Mouse (Mus musculus) heart, adult 18-20 months (tissue): ENCODE data around the gene Zfhx3. TPM values are rescaled to one million over a fixed set of nuclear protein-coding genes. Genes with fewer than 3 reads are reported as not detected.

Experiments used
- DNase-seq, 2 experiments: peaks; one replicate each; pipeline ENCODE4 v3.0.0; 2021 to 2022; ENCODE audit warnings: mixed read lengths in 1 of 2
- total RNA-seq, 2 experiments: library from RNA; stranded (reverse); gene quantifications; 2 replicates each; pipeline ENCODE4 v1.2.3; 2021

Zfhx3 gene
- total RNA-seq, 2 experiments from 2014 or later, result 6.7 to 7.9 TPM

DNA sequence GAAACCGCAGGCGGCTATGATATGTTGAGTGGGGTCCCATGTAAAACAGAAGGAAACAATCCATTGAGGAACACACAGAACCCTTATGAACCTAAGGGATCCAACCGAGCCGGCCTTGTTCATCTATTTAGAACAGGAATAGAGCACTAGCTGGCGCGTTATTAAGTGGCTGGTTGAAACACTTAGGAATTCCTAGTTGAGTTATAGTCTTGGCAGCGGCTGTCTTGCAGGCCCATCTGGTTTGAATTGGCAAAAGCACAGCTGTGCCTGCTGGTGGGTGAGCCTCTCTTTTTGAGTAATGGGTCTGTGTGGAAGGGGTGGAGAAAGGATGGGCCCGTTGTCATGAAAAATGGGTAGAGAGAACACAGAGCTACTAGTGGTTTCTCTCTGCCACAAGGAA lies 610.1 kb downstream of the Zfhx3 start:
- no peak for DNase-seq

DNA sequence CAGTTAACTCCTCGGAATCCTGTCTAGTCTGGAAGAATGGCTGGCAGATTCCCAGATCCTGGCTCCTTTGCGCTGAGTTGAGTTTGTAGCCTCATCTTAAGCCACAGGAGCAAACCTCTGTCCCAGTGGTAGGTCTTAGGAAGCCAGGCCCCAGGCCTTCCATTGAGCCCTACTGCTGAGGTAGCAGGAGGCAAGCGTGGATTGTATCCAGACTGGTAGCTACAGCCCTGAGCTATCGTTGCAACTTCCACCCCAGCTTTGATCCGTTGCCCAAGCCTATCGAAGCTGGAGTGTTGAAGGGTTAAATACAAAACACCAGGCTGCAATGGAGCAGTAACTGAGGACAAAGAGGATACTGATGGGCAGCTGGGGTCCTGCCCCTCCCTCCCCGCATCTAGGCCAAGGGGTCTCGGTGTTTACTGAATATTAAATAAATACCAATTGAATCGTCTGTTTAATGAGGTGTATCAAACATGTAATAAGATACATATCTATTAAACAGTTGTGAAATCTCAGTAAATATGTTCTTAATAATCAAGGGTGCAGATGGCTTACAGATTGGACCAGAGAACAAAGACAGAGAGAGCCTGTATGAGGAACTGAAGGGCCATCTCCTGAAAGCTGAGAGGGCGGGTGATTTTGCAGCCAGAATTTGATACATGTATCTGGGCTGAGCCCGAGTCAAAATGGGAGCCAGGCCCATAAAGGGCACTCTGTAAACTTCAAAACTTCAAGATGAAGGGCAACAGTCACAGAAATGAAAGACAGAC lies 611.5 kb downstream of the Zfhx3 start:
- DNase-seq, result no peak

DNA sequence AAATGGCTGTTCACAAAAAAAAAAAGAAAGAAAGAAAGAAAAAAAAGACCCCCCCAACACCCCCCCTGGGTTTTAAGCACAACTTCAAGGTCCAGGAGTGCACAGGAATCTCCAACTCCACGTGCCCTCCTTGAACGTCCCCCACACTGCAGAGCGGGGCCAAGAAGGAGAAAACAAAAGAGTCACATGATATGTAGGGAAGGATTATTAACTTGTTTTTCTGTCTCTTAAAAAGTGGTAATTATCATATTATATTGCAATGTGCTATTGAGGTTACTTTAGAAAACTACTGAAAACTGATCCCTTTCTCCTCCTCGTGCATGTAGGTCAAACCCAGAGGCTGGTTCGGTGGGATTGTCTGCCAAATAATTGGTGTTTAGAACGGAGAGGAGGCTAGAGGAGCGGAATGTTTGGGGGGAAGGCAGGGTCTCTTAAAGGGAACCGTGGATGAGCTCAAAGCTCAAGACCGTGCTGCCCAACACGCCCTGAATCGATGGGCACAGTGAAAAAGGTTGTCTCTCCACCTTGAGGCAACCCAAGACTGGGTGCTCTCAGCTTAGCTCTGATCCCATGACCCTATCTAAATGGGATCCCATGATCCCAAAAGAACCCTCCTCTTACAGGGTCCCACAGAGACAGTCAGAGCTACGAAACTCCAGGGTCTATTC lies 612.3 kb downstream of the Zfhx3 start:
- DNase-seq, result no peak

DNA sequence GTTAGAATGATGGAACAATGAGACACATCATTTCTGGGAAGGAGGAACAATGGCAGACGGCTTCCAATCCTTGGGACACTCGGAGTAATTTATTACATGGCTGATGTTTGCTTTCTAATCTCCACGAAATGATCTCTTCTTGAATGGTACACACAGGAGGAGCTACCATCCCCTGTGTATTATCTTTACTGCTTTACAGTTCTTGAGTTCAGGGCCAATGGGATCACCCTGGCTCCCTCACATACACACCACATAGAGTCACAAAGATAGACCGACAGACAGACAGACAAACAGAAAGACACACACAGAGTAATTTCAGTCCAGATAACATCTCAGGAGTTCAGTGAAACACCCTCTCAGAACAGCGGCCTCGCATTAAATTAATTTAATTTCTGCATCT lies 621.0 kb downstream of the Zfhx3 start:
- no peak for DNase-seq

- DNase-seq, result no peak
Measured at GRCm38 (mm10) chr8:108563934-108564564, 621.6 kb downstream of the Zfhx3 start.

DNA sequence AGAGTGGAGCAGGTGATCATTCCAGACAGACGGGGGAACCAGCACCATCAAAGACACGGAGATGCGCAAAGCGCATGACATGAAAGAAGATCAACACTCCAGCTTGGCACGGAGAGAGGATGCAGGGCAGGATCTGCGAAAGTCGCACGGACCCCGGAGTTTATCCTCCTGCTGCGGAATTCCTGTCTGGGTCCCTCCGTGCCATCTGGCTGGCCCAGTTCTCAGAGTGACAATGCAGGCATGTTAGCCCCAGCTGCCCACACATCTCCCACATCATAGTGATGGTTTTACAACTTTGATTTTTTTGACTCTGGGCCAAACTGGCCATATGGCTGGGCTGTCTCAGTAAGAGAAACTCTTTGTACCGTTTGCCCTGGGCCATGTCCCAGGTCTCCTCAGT lies 623.6 kb downstream of the Zfhx3 start:
- DNase-seq, result no peak

GRCm38 (mm10) chr8:108573295-108574017 lies 631.0 kb downstream of the Zfhx3 start:
- DNase-seq, result no peak

GRCm38 (mm10) chr8:108574101-108574500 lies 631.7 kb downstream of the Zfhx3 start:
- DNase-seq, result peak; percentile 70 to 83

GRCm38 (mm10) chr8:108577571-108577970 lies 635.1 kb downstream of the Zfhx3 start:
- no peak for DNase-seq

GRCm38 (mm10) chr8:108578388-108578787 lies 635.9 kb downstream of the Zfhx3 start:
- DNase-seq, result no peak

GRCm38 (mm10) chr8:108579808-108580207 lies 637.4 kb downstream of the Zfhx3 start:
- no peak for DNase-seq

GRCm38 (mm10) chr8:108580364-108580763 lies 637.9 kb downstream of the Zfhx3 start:
- DNase-seq, result no peak

GRCm38 (mm10) chr8:108581557-108581956 lies 639.1 kb downstream of the Zfhx3 start:
- no peak for DNase-seq

DNA sequence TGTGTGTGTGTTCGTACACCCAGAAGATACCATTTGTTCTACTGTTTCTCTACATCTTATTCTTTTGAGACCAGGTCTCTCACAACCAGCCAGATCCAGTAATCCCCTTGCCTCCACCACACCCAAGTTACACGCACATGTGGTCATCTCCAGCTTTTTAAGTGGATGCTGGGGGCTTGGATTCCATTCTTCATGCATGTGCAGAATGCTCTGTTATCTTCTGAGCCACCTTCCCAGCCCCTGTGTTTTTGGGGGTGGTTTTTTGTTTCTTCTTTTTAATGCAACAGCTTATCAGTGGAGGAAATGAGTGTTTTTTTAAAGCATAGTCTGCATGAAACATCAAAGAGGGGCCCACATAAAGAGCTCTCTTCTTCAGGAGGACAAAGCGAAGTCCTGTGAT lies 639.8 kb downstream of the Zfhx3 start:
- DNase-seq, result no peak

GRCm38 (mm10) chr8:108583261-108583660 lies 640.8 kb downstream of the Zfhx3 start:
- DNase-seq, result no peak

- no peak for DNase-seq
Measured at GRCm38 (mm10) chr8:108583867-108584661, 641.6 kb downstream of the Zfhx3 start.

- DNase-seq, result peak in 1 of 2 experiments; percentile 44
Measured at GRCm38 (mm10) chr8:108584662-108584978, 642.2 kb downstream of the Zfhx3 start.

DNA sequence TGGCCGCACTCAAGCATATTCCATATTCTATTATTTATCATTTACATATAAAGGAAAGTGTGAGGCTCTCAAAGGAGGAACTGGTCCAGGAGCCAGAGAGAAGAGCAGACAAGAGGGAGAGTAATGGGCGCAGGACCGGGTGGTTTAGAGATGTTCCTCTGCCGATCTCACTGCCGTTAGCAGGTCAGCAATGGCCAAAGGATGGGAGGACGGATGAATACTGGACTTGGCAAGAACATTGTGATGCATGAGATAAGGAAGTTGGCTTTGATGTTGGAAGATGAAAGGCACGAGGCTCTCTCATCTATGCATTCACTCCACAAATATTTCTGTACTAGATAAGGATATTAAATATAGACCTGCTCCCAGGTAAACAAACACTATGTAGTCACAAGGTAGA lies 648.6 kb downstream of the Zfhx3 start:
- DNase-seq, result no peak

DNA sequence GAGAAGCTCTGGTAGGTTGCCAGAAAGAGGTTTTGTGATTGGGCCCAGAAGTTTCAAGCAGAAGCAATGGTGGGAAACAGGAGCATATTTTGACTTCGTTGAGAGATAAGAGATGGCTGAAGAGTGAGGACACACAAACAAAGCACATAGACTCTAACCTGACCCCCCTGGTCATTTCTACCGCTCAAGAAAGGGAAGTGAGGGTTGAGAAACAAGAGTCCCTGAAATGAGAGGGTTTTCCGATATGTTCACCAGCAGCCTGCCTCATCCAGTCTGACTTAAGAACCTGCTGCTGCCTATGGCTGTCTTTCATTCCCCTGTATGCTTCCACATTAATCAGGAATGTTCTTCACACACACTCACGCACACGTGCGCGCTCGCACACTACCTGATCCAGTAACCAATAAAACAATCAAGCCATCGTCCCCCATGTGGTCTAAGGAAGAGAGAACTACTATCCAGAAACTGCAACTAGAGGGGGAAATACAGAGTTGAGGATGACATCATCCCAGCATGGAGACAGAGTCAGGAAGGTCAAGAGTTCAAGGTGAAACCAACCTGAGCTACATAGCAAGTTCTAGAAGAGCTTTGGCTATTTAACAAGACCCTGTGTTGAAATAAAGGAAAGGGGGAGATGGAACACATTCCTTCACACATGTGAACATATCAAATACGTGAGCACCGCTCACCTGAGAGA lies 649.7 kb downstream of the Zfhx3 start:
- DNase-seq, result no peak

DNA sequence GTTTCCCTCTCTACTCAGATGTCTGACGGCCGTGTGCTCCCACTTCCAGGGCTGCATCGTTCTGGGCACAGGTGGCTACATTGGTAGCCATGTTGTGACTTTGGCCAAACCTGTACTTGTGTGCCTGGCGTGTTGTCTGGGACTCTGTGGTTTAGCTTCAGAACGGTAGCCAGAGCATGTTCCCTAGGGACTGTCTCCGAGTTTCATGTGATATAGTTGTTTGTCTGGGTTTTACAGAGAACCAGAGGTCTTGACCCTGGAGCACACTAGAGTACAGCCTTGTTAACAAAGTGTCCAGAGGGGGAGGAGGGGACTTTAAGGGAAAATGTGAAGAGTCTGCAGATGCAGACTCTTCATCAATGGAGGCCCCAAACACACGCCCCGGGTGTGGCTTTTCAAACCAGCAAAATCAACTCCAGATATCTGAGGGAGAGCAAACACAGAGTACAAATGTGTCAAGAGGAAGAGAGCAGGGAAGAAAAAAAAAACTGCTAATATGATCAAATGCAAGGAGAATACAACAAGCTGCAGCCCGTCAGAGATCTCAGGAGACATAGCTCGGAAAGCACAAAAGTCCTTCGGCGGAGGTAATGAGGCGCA lies 650.6 kb downstream of the Zfhx3 start:
- peak in 1 of 2 experiments; percentile 53 for DNase-seq

- DNase-seq, result no peak
Measured at GRCm38 (mm10) chr8:108593891-108594290, 651.4 kb downstream of the Zfhx3 start.
